Mouse (Mus musculus): ENCODE results near the gene Slc16a12. TPM values are rescaled to one million over a fixed set of nuclear protein-coding genes. Genes with fewer than 3 reads are reported as not detected.

The Slc16a12 gene
- total RNA-seq, 2 experiments from 2014 or later: 4.7 to 5.8 TPM

GRCm38 (mm10) chr19:34730584-34730983 is 16.5 kb downstream of the Slc16a12 start:
- no peak for DNase-seq
- intact Hi-C loops (cut with DNase I): no loop called here

GRCm38 (mm10) chr19:34729505-34729904 is 17.6 kb downstream of the Slc16a12 start:
- intact Hi-C loops (cut with DNase I): no loop called here
- DNase-seq: no peak

- no peak for DNase-seq
- intact Hi-C loops (cut with DNase I): no loop called here
Measured at GRCm38 (mm10) chr19:34726254-34726962, 20.7 kb downstream of the Slc16a12 start.

- DNase-seq: no peak
- intact Hi-C loops (cut with DNase I): no loop called here
Measured at GRCm38 (mm10) chr19:34725418-34725817, 21.7 kb downstream of the Slc16a12 start.

GRCm38 (mm10) chr19:34724598-34724997 is 22.5 kb downstream of the Slc16a12 start:
- intact Hi-C loops (cut with DNase I): no loop called here

GRCm38 (mm10) chr19:34722541-34722940 is 24.5 kb downstream of the Slc16a12 start:
- DNase-seq: no peak
- intact Hi-C loops (cut with DNase I): no loop called here

More at GRCm38 (mm10) chr19:34724598-34724997, 22.5 kb downstream of the Slc16a12 start:
- no peak for DNase-seq

- intact Hi-C loops (cut with DNase I): no loop called here
Measured at GRCm38 (mm10) chr19:34720130-34720529, 27.0 kb downstream of the Slc16a12 start.

GRCm38 (mm10) chr19:34718963-34719362 is 28.1 kb downstream of the Slc16a12 start:
- DNase-seq: no peak
- intact Hi-C loops (cut with DNase I): no loop called here

More at GRCm38 (mm10) chr19:34720130-34720529, 27.0 kb downstream of the Slc16a12 start:
- no peak for DNase-seq

- intact Hi-C loops (cut with DNase I): no loop called here
- DNase-seq: no peak
Measured at GRCm38 (mm10) chr19:34718478-34718877, 28.6 kb downstream of the Slc16a12 start.

GRCm38 (mm10) chr19:34715895-34716294 is 31.2 kb downstream of the Slc16a12 start:
- DNase-seq: no peak
- intact Hi-C loops (cut with DNase I): no loop called here

- no peak for DNase-seq
- intact Hi-C loops (cut with DNase I): no loop called here
Measured at GRCm38 (mm10) chr19:34714250-34714666, 32.8 kb downstream of the Slc16a12 start.

GRCm38 (mm10) chr19:34712050-34712449 is 35.0 kb downstream of the Slc16a12 start:
- no peak for DNase-seq
- intact Hi-C loops (cut with DNase I): no loop called here

- intact Hi-C loops (cut with DNase I): no loop called here
Measured at GRCm38 (mm10) chr19:34708221-34708620, 38.9 kb downstream of the Slc16a12 start.

GRCm38 (mm10) chr19:34707571-34707970 is 39.5 kb downstream of the Slc16a12 start:
- intact Hi-C loops (cut with DNase I): no loop called here

More at GRCm38 (mm10) chr19:34708221-34708620, 38.9 kb downstream of the Slc16a12 start:
- DNase-seq: no peak

GRCm38 (mm10) chr19:34706261-34706660 is 40.8 kb downstream of the Slc16a12 start:
- no peak for DNase-seq
- intact Hi-C loops (cut with DNase I): no loop called here

More at GRCm38 (mm10) chr19:34707571-34707970, 39.5 kb downstream of the Slc16a12 start:
- no peak for DNase-seq

- intact Hi-C loops (cut with DNase I): no loop called here
- DNase-seq: no peak
Measured at GRCm38 (mm10) chr19:34705141-34705540, 41.9 kb downstream of the Slc16a12 start.

GRCm38 (mm10) chr19:34699300-34699699 is 47.8 kb downstream of the Slc16a12 start:
- DNase-seq: no peak
- intact Hi-C loops (cut with DNase I): loop anchor here (5.0 kb wide), 1 partner anchor 48 kb away; the partner anchor contains the start of gene Slc16a12

- intact Hi-C loops (cut with DNase I): loop anchor here (5.0 kb wide), 1 partner anchor 48 kb away; the partner anchor contains the start of gene Slc16a12
- no peak for DNase-seq
Measured at GRCm38 (mm10) chr19:34698852-34699251, 48.2 kb downstream of the Slc16a12 start.

GRCm38 (mm10) chr19:34698432-34698831 is 48.7 kb downstream of the Slc16a12 start:
- intact Hi-C loops (cut with DNase I): loop anchor here (5.0 kb wide), 1 partner anchor 49 kb away; the partner anchor contains the start of gene Slc16a12
- DNase-seq: no peak

GRCm38 (mm10) chr19:34697461-34697860 is 49.6 kb downstream of the Slc16a12 start:
- DNase-seq: no peak
- intact Hi-C loops (cut with DNase I): loop anchor here (5.0 kb wide), 1 partner anchor 50 kb away; the partner anchor contains the start of gene Slc16a12

- intact Hi-C loops (cut with DNase I): loop anchor here (5.0 kb wide), 1 partner anchor 51 kb away; the partner anchor contains the start of gene Slc16a12
- DNase-seq: no peak
Measured at GRCm38 (mm10) chr19:34696352-34696986, 50.6 kb downstream of the Slc16a12 start.

- no peak for DNase-seq
Measured at GRCm38 (mm10) chr19:34691402-34691801, 55.7 kb downstream of the Slc16a12 start.

More at GRCm38 (mm10) chr19:34691402-34691801, 55.7 kb downstream of the Slc16a12 start:
- intact Hi-C loops (cut with DNase I): no loop called here
